ENCODE assay signal across 8 mouse cellular contexts in the genomic region with DNA sequence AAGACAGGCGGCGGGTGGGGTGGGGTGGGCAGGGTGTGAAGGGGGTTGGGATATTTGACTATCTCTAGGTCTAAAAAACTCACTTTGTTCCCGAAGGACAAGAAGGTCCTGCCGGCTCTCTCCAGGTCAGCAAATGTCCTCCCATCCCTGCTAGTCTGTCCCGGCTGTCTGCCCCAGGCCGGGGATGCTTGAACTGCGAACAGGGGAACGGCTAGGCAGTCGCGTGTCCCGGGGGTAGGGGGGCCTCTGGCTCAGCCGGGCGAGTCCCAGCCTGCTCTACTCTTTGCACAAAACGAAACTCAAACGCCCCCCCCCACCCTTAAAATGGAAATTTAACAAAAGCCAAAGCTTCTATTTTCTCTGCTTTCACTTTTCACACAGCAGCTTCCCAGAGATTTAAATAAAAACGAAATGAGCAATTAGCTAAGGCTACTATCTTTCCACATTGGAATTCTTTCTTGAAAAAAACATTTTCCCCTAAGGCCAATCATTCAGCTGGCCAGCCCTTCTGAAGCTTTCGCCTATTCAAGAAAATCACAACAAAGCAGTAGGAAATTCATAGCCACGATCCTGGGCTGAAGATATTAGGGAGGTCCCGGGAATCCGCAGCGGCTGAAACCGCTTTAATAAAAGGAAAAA. TPM values are rescaled to one million over a fixed set of nuclear protein-coding genes. Genes with fewer than 3 reads are reported as not detected.
DNase-seq lines count a peak whose midpoint lies in the region; ATAC-seq and TF ChIP-seq lines count a peak whose summit lies in the region.

No protein-coding gene starts in this region.

- H3K36me3 ChIP-seq in spleen, adult 2 months (ENCODE audit: control insufficient read depth, insufficient read depth, low read length): 0 out of 2 replicates have a peak, but pooled peaks cover 2% of the 10 kb centered on the region
- H3K36me3 ChIP-seq in forebrain, embryonic 13.5 days (ENCODE audit: poor library complexity, severe bottlenecking): no peaks in the 10 kb centered on the region
- H3K36me3 ChIP-seq in intestine, embryonic 14.5 days (ENCODE audit: control insufficient read depth, insufficient read depth, low read length): peaks cover 18% of the 10 kb centered on the region
- no peaks in the 10 kb centered on the region for H3K36me3 ChIP-seq in liver, embryonic 14.5 days (replicated peaks; ENCODE audit: control insufficient read depth, insufficient read depth, low read depth)

- H3K4me3 ChIP-seq in spleen, adult 2 months (ENCODE audit: extremely low read depth, insufficient read depth, insufficient read length): peak overlapping the region; percentile 32
- H3K4me3 ChIP-seq in forebrain, embryonic 13.5 days: peak overlapping the region; percentile 36
- peak overlapping the region; percentile 58 for H3K4me3 ChIP-seq in intestine, embryonic 14.5 days (ENCODE audit: low read depth, low read length)
- no peak overlapping the region for H3K4me3 ChIP-seq in liver, embryonic 14.5 days (ENCODE audit: insufficient read depth in 1 of 2, low read depth in 2 of 2, low read length in 2 of 2)

- peaks cover 7% of the 10 kb centered on the region; the same call in 1 of the 2 replicates for H3K4me1 ChIP-seq in spleen, adult 2 months (ENCODE audit: control insufficient read depth, insufficient read depth, insufficient read length)
- peaks cover 45% of the 10 kb centered on the region for H3K4me1 ChIP-seq in forebrain, embryonic 13.5 days
- H3K4me1 ChIP-seq in intestine, embryonic 14.5 days (replicated peaks; ENCODE audit: control insufficient read depth, insufficient read depth, low read length): peaks cover 9% of the 10 kb centered on the region; the same call in 1 of the 2 replicates
- no peaks in the 10 kb centered on the region for H3K4me1 ChIP-seq in liver, embryonic 14.5 days (replicated peaks; ENCODE audit: control insufficient read depth in 2 of 2, insufficient read depth in 2 of 2, low read length in 1 of 2)

- no peak for TF ChIP-seq POLR2A in spleen, adult 2 months (IDR thresholded peaks at IDR 0.05; ENCODE audit: low read depth, low read length)

- H3K9ac ChIP-seq in forebrain, embryonic 13.5 days: peak overlapping the region; percentile 62
- peak overlapping the region; percentile 82 for H3K9ac ChIP-seq in intestine, embryonic 14.5 days (ENCODE audit: low read length)
- no peak overlapping the region for H3K9ac ChIP-seq in liver, embryonic 14.5 days (replicated peaks)

- intact Hi-C loops in left cerebral cortex, postnatal 25 days (cut with DNase I): loop anchor here (10.0 kb wide), 1 partner anchor 821 kb away; no protein-coding TSS in a partner anchor

- H3K27ac ChIP-seq in spleen, adult 2 months (ENCODE audit: insufficient read depth, low read length): peak overlapping the region; percentile 57; the same call in 1 of the 2 replicates
- H3K27ac ChIP-seq in forebrain, embryonic 13.5 days: peak overlapping the region; percentile 60
- peak overlapping the region; percentile 83 for H3K27ac ChIP-seq in intestine, embryonic 14.5 days (ENCODE audit: low read depth)
- no peak overlapping the region for H3K27ac ChIP-seq in liver, embryonic 14.5 days

- TF ChIP-seq EP300 in liver, embryonic 14.5 days (IDR thresholded peaks at IDR 0.05; ENCODE audit: low read depth): no peak

- H3K9me3 ChIP-seq in forebrain, embryonic 13.5 days (replicated peaks): no peaks in the 10 kb centered on the region
- H3K9me3 ChIP-seq in intestine, embryonic 14.5 days (ENCODE audit: control insufficient read depth, low read length): no peaks in the 10 kb centered on the region
- no peaks in the 10 kb centered on the region for H3K9me3 ChIP-seq in liver, embryonic 14.5 days (ENCODE audit: control insufficient read depth, low read length)

- H3K27me3 ChIP-seq in spleen, adult 2 months (ENCODE audit: control insufficient read depth, insufficient read depth, low read length): peaks cover 41% of the 10 kb centered on the region
- peaks cover 73% of the 10 kb centered on the region for H3K27me3 ChIP-seq in forebrain, embryonic 13.5 days
- no peaks in the 10 kb centered on the region for H3K27me3 ChIP-seq in intestine, embryonic 14.5 days (replicated peaks; ENCODE audit: control insufficient read depth, insufficient read depth, low read length)
- H3K27me3 ChIP-seq in liver, embryonic 14.5 days (ENCODE audit: control insufficient read depth, insufficient read depth, low read length): peaks cover 70% of the 10 kb centered on the region

- peak overlapping the region; percentile 59 for H3K4me2 ChIP-seq in forebrain, embryonic 13.5 days
- peak overlapping the region; percentile 71 for H3K4me2 ChIP-seq in intestine, embryonic 14.5 days (ENCODE audit: low read length)
- H3K4me2 ChIP-seq in liver, embryonic 14.5 days (ENCODE audit: low read depth): peak overlapping the region; percentile 22; the same call in 1 of the 2 replicates

- no peak for TF ChIP-seq CTCF in spleen, adult 2 months (IDR thresholded peaks at IDR 0.05; ENCODE audit: extremely low read depth, insufficient read depth, insufficient read length, insufficient replicate concordance)
- no peak for TF ChIP-seq CTCF in liver, embryonic 14.5 days (IDR thresholded peaks at IDR 0.05; ENCODE audit: low read depth)

- no peak for DNase-seq in spleen, adult 2 months (ENCODE audit: low read depth in 1 of 2, low spot score in 2 of 2)
- no peak for DNase-seq in spleen, adult 18-20 months
- no peak for DNase-seq in intestine, embryonic 14.5 days (ENCODE audit: low spot score)
- DNase-seq in liver, embryonic 14.5 days (ENCODE audit: low read depth in 3 of 3, low spot score in 3 of 3): no peak
- DNase-seq in ovary, postnatal 10 days (ENCODE audit: low spot score): peak; percentile 48
- no peak for DNase-seq in left cerebral cortex, postnatal 25 days (ENCODE audit: low spot score in 2 of 2)

- 9% methylated on average over 22 of the region's 22 CpGs for WGBS in spleen, adult 2 months
- under 1% methylated on average over 22 of the region's 22 CpGs for WGBS in forebrain, embryonic 13.5 days
- WGBS in intestine, embryonic 14.5 days: 3% methylated on average over 22 of the region's 22 CpGs
- 2% methylated on average over 22 of the region's 22 CpGs for WGBS in liver, embryonic 14.5 days (ENCODE audit: insufficient replicate concordance)

- ATAC-seq in forebrain, embryonic 13.5 days: no peak
- no peak for ATAC-seq in intestine, embryonic 14.5 days (replicated peaks; ENCODE audit: low FRiP score, low TSS enrichment, low read depth)
- no peak for ATAC-seq in liver, embryonic 14.5 days (ENCODE audit: insufficient read depth)
- no peak for ATAC-seq in activated CD4-positive, CD25-positive, alpha-beta regulatory T cell, adult 4 months

RNA-seq across cellular contexts. Expression of a gene that starts 6.0 kb away (rescaled TPM):
- polyA plus RNA-seq in spleen, adult 2 months (2012; rRNA removed): 8.8 and 13.9 TPM in 2 replicates
- 6.1 and 7.7 TPM in 2 replicates for polyA plus RNA-seq in forebrain, embryonic 13.5 days (2015; fragmentation: Nextera tagmentation; extraction: Ambion mirVana)
- 11.4 and 12.7 TPM in 2 replicates for polyA plus RNA-seq in intestine, embryonic 14.5 days (2014; fragmentation: Nextera tagmentation; extraction: Ambion mirVana)
- polyA plus RNA-seq in liver, embryonic 14.5 days (2012; rRNA removed): 0.77 and 0.90 TPM in 2 replicates
- polyA plus RNA-seq in liver, embryonic 14.5 days (2014; fragmentation: Nextera tagmentation; extraction: Ambion mirVana): 0.24 and 0.43 TPM in 2 replicates
- polyA plus RNA-seq in activated CD4-positive, CD25-positive, alpha-beta regulatory T cell, adult 4 months (2017; shearing (Covaris generic)): not detected
- 1 to 10 TPM; 2.2 to 4.8 TPM for total RNA-seq in left cerebral cortex, postnatal 25 days (2021)

RNA-seq across cellular contexts. Expression of a gene that starts 36.1 kb away (rescaled TPM):
- 0.37 and 0.68 TPM in 2 replicates for polyA plus RNA-seq in spleen, adult 2 months (2012; rRNA removed)
- not detected in 2 replicates for polyA plus RNA-seq in forebrain, embryonic 13.5 days (2015; fragmentation: Nextera tagmentation; extraction: Ambion mirVana)
- 0.63 and 0.70 TPM in 2 replicates for polyA plus RNA-seq in intestine, embryonic 14.5 days (2014; fragmentation: Nextera tagmentation; extraction: Ambion mirVana)
- polyA plus RNA-seq in liver, embryonic 14.5 days (2012; rRNA removed): 0.05 and 0.18 TPM in 2 replicates
- 0.22 and 0.76 TPM in 2 replicates for polyA plus RNA-seq in liver, embryonic 14.5 days (2014; fragmentation: Nextera tagmentation; extraction: Ambion mirVana)
- polyA plus RNA-seq in activated CD4-positive, CD25-positive, alpha-beta regulatory T cell, adult 4 months (2017; shearing (Covaris generic)): not detected
- under 1 TPM; 0.48 to 0.76 TPM for total RNA-seq in left cerebral cortex, postnatal 25 days (2021)

Comparison
In these comparisons a context has a peak if more than half of its experiments do, and no peak if none do; other contexts are left out.
1. H3K4me3 ChIP-seq: peak in spleen, adult 2 months (single experiment), forebrain, embryonic 13.5 days (single experiment) and intestine, embryonic 14.5 days (single experiment); none in liver, embryonic 14.5 days (0 of 2).
2. Peak in every context shown above with its lines, with median percentiles within 50 percentile points of each other: H3K4me2 ChIP-seq.